In genomic region chr8:84781686-84782505, GRCm38 (mm10) we compare ENCODE assay signal across 11 mouse cellular contexts. TPM values are rescaled to one million over a fixed set of nuclear protein-coding genes. Genes with fewer than 3 reads are reported as not detected.
DNase-seq lines count a peak whose midpoint lies in the region; ATAC-seq and TF ChIP-seq lines count a peak whose summit lies in the region.
"Had no signal": no experiment of that assay in that cellular context is flagged by ENCODE, and none has a peak within 500 bp of the region (broad histone marks: within the 10 kb centered on the region; RNA-seq: fewer than 3 reads in every experiment).

No protein-coding gene starts in this region.

- H3K9ac ChIP-seq in hindbrain, embryonic 14.5 days = no peak overlapping the region
- H3K9ac ChIP-seq in forebrain, embryonic 14.5 days (ENCODE audit: low read length) = peak overlapping the region; percentile 77
- H3K9ac ChIP-seq: liver, embryonic 13.5 days had no signal

- no peak overlapping the region for H3K4me3 ChIP-seq in hindbrain, embryonic 10.5 days
- no peak overlapping the region for H3K4me3 ChIP-seq in hindbrain, embryonic 14.5 days (replicated peaks; ENCODE audit: low read length)
- H3K4me3 ChIP-seq in brown adipose tissue, adult 24 weeks (ENCODE audit: insufficient read depth, low read depth, low read length) = no peak overlapping the region
- no peak overlapping the region; the same call in 1 of the 2 replicates for H3K4me3 ChIP-seq in forebrain, embryonic 14.5 days (ENCODE audit: low read depth, low read length)
- no peak overlapping the region for H3K4me3 ChIP-seq in myocyte
- H3K4me3 ChIP-seq: liver, embryonic 13.5 days had no signal

- H3K27ac ChIP-seq in hindbrain, embryonic 10.5 days = no peak overlapping the region
- H3K27ac ChIP-seq in hindbrain, embryonic 14.5 days = no peak overlapping the region
- peak overlapping the region; percentile 66; the same call in 1 of the 2 replicates for H3K27ac ChIP-seq in brown adipose tissue, adult 24 weeks (replicated peaks; ENCODE audit: low read depth, low read length)
- peak overlapping the region; percentile 81 for H3K27ac ChIP-seq in forebrain, embryonic 14.5 days (ENCODE audit: low read depth, low read length)
- H3K27ac ChIP-seq: liver, embryonic 13.5 days had no signal

- no peak overlapping the region for H3K4me2 ChIP-seq in hindbrain, embryonic 14.5 days (replicated peaks)
- H3K4me2 ChIP-seq in forebrain, embryonic 14.5 days (ENCODE audit: low read length) = peak overlapping the region; percentile 55
- H3K4me2 ChIP-seq in myocyte (ENCODE audit: low read depth) = peak overlapping the region; percentile 21
- H3K4me2 ChIP-seq: liver, embryonic 13.5 days had no signal

- no peak for ATAC-seq in hindbrain, embryonic 14.5 days (ENCODE audit: low FRiP score)
- no peak for ATAC-seq in forebrain, embryonic 14.5 days
- no peak for ATAC-seq in inflammation-experienced regulatory T-cells, adult 6 months
- ATAC-seq: midbrain, embryonic 16.5 days had no signal

- H3K79me2 ChIP-seq in myocyte (ENCODE audit: control insufficient read depth, insufficient read depth) = peaks cover 87% of the 10 kb centered on the region

- peak; percentile 29 for DNase-seq in hindbrain, embryonic 10.5 days (ENCODE audit: low spot score)
- no peak for DNase-seq in hindbrain, embryonic 14.5 days (ENCODE audit: low spot score)
- DNase-seq in forebrain, embryonic 14.5 days (ENCODE audit: low spot score) = no peak
- DNase-seq in lung, postnatal 14 days = no peak
- DNase-seq: heart, adult 11 months; kidney, adult 9 months; liver, embryonic 13.5 days had no signal

- H3K4me1 ChIP-seq in hindbrain, embryonic 10.5 days (replicated peaks) = peaks cover 4% of the 10 kb centered on the region
- peaks cover 32% of the 10 kb centered on the region for H3K4me1 ChIP-seq in hindbrain, embryonic 14.5 days (replicated peaks; ENCODE audit: control insufficient read depth, insufficient read depth, low read length)
- peaks cover 57% of the 10 kb centered on the region for H3K4me1 ChIP-seq in brown adipose tissue, adult 24 weeks (ENCODE audit: control insufficient read depth, insufficient read depth, insufficient read length, low read length)
- peaks cover 64% of the 10 kb centered on the region for H3K4me1 ChIP-seq in forebrain, embryonic 14.5 days (ENCODE audit: control insufficient read depth, insufficient read depth, low read length)

- H3K9me3 ChIP-seq in hindbrain, embryonic 10.5 days = no peaks in the 10 kb centered on the region
- H3K9me3 ChIP-seq in hindbrain, embryonic 14.5 days (ENCODE audit: control insufficient read depth, low read length) = no peaks in the 10 kb centered on the region
- H3K9me3 ChIP-seq in forebrain, embryonic 14.5 days (replicated peaks; ENCODE audit: control insufficient read depth, low read length) = no peaks in the 10 kb centered on the region
- H3K9me3 ChIP-seq: liver, embryonic 13.5 days had no signal

- H3K36me3 ChIP-seq in hindbrain, embryonic 10.5 days = no peaks in the 10 kb centered on the region
- no peaks in the 10 kb centered on the region for H3K36me3 ChIP-seq in hindbrain, embryonic 14.5 days (replicated peaks; ENCODE audit: control insufficient read depth, insufficient read depth)
- H3K36me3 ChIP-seq in forebrain, embryonic 14.5 days (ENCODE audit: control insufficient read depth, insufficient read depth, low read length) = no peaks in the 10 kb centered on the region
- no peaks in the 10 kb centered on the region for H3K36me3 ChIP-seq in myocyte (ENCODE audit: control insufficient read depth, insufficient read depth)
- H3K36me3 ChIP-seq: liver, embryonic 13.5 days had no signal

- TF ChIP-seq POLR2A in myocyte (IDR thresholded peaks at IDR 0.05; ENCODE audit: insufficient read length, low read depth) = no peak

- no peak overlapping the region for H3ac ChIP-seq in myocyte (ENCODE audit: control insufficient read depth, insufficient read length)

- H3K27me3 ChIP-seq in hindbrain, embryonic 10.5 days (ENCODE audit: insufficient read depth, poor library complexity, severe bottlenecking) = peaks cover 100% of the 10 kb centered on the region
- H3K27me3 ChIP-seq in hindbrain, embryonic 14.5 days (ENCODE audit: control insufficient read depth, insufficient read depth, low read length) = peaks cover 93% of the 10 kb centered on the region
- peaks cover 53% of the 10 kb centered on the region for H3K27me3 ChIP-seq in forebrain, embryonic 14.5 days (replicated peaks; ENCODE audit: control insufficient read depth, insufficient read depth, low read length)
- H3K27me3 ChIP-seq in myocyte (ENCODE audit: control insufficient read depth, insufficient read depth, insufficient read length) = no peaks in the 10 kb centered on the region

- WGBS in hindbrain, embryonic 10.5 days = under 1% methylated on average over 5 of the region's 5 CpGs
- WGBS in hindbrain, embryonic 14.5 days = 21% methylated on average over 5 of the region's 5 CpGs
- 20% methylated on average over 5 of the region's 5 CpGs for whole genome bisulfite sequencing in forebrain, embryonic 14.5 days

TF ChIP-seq in myocyte, 11 proteins besides CTCF, POLR2A, EP300 and RAD21:
- no peak for TF ChIP-seq SRF (IDR thresholded peaks at IDR 0.05; ENCODE audit: control insufficient read depth, insufficient read length, low read depth)
- no peak for TF ChIP-seq MYOG (IDR thresholded peaks at IDR 0.05; ENCODE audit: control insufficient read depth in 1 of 3, insufficient read depth in 1 of 3, insufficient read length in 2 of 3, low read depth in 2 of 3)
- no peak for TF ChIP-seq POLR2AphosphoS2 (IDR thresholded peaks at IDR 0.05; ENCODE audit: insufficient read length, low read depth)
- TF ChIP-seq REST (IDR thresholded peaks at IDR 0.05; ENCODE audit: insufficient read depth, insufficient read length) = no peak
- no peak for TF ChIP-seq CEBPB (IDR thresholded peaks at IDR 0.05; ENCODE audit: insufficient read depth, poor library complexity, severe bottlenecking)
- TF ChIP-seq MAX (IDR thresholded peaks at IDR 0.05; ENCODE audit: low read depth) = no peak

RNA-seq across cellular contexts. Expression of gene Nfix, which starts 18.2 kb away (rescaled TPM):
- 0.07 and 0.29 TPM in 2 replicates for polyA plus RNA-seq in hindbrain, embryonic 10.5 days (2016; fragmentation: Nextera tagmentation; extraction: Ambion mirVana)
- polyA plus RNA-seq in hindbrain, embryonic 14.5 days (2014; fragmentation: Nextera tagmentation; extraction: Ambion mirVana) = 78.8 and 82.4 TPM in 2 replicates
- 74.6 and 78.4 TPM in 2 replicates for polyA plus RNA-seq in brown adipose tissue, adult 24 weeks (2012; ENCODE audit: insufficient read depth, insufficient read length, missing spikeins)
- polyA plus RNA-seq in forebrain, embryonic 14.5 days (2014; fragmentation: Nextera tagmentation; extraction: Ambion mirVana) = 237 and 318 TPM in 2 replicates
- polyA plus RNA-seq in myocyte (2012; fragmentation: generic; extraction: Trizol) = 65.7 TPM
- polyA plus RNA-seq in inflammation-experienced regulatory T-cells, adult 6 months (2017; shearing (Covaris generic)) = 1 to 10 TPM in 2 of 3 experiments, under 1 TPM in 1; 0.92 to 6.3 (median 3.1) TPM

RNA-seq across cellular contexts. Expression of gene Dand5, which starts 40.7 kb away (rescaled TPM):
- 3.8 and 5.5 TPM in 2 replicates for polyA plus RNA-seq in hindbrain, embryonic 10.5 days (2016; fragmentation: Nextera tagmentation; extraction: Ambion mirVana)
- 13.5 and 14.6 TPM in 2 replicates for polyA plus RNA-seq in hindbrain, embryonic 14.5 days (2014; fragmentation: Nextera tagmentation; extraction: Ambion mirVana)
- 7.2 and 9.4 TPM in 2 replicates for polyA plus RNA-seq in brown adipose tissue, adult 24 weeks (2012; ENCODE audit: insufficient read depth, insufficient read length, missing spikeins)
- polyA plus RNA-seq in forebrain, embryonic 14.5 days (2014; fragmentation: Nextera tagmentation; extraction: Ambion mirVana) = 8.6 and 9.4 TPM in 2 replicates
- polyA plus RNA-seq in myocyte (2012; fragmentation: generic; extraction: Trizol) = 6.7 TPM
- polyA plus RNA-seq in inflammation-experienced regulatory T-cells, adult 6 months (2017; shearing (Covaris generic)) = 1 to 10 TPM; 4.7 to 5.6 (median 5.4) TPM

RNA-seq across cellular contexts. Expression of gene Gadd45gip1, which starts 49.4 kb away (rescaled TPM):
- 43.7 and 45.8 TPM in 2 replicates for polyA plus RNA-seq in hindbrain, embryonic 10.5 days (2016; fragmentation: Nextera tagmentation; extraction: Ambion mirVana)
- 35.0 and 37.4 TPM in 2 replicates for polyA plus RNA-seq in hindbrain, embryonic 14.5 days (2014; fragmentation: Nextera tagmentation; extraction: Ambion mirVana)
- polyA plus RNA-seq in brown adipose tissue, adult 24 weeks (2012; ENCODE audit: insufficient read depth, insufficient read length, missing spikeins) = 32.2 and 37.2 TPM in 2 replicates
- polyA plus RNA-seq in forebrain, embryonic 14.5 days (2014; fragmentation: Nextera tagmentation; extraction: Ambion mirVana) = 35.2 and 41.3 TPM in 2 replicates
- 21.8 TPM for polyA plus RNA-seq in myocyte (2012; fragmentation: generic; extraction: Trizol)
- polyA plus RNA-seq in inflammation-experienced regulatory T-cells, adult 6 months (2017; shearing (Covaris generic)) = 10 to 100 TPM; 14.6 to 16.7 (median 16.1) TPM

RNA-seq across cellular contexts. Expression of gene Rad23a, which starts 58.6 kb away (rescaled TPM):
- 115 TPM in 2 replicates for polyA plus RNA-seq in hindbrain, embryonic 10.5 days (2016; fragmentation: Nextera tagmentation; extraction: Ambion mirVana)
- polyA plus RNA-seq in hindbrain, embryonic 14.5 days (2014; fragmentation: Nextera tagmentation; extraction: Ambion mirVana) = 75.7 and 81.1 TPM in 2 replicates
- 73.3 and 79.3 TPM in 2 replicates for polyA plus RNA-seq in brown adipose tissue, adult 24 weeks (2012; ENCODE audit: insufficient read depth, insufficient read length, missing spikeins)
- polyA plus RNA-seq in forebrain, embryonic 14.5 days (2014; fragmentation: Nextera tagmentation; extraction: Ambion mirVana) = 87.3 and 88.1 TPM in 2 replicates
- 139 TPM for polyA plus RNA-seq in myocyte (2012; fragmentation: generic; extraction: Trizol)
- polyA plus RNA-seq in inflammation-experienced regulatory T-cells, adult 6 months (2017; shearing (Covaris generic)) = 100 to 1,000 TPM; 128 to 152 (median 145) TPM

RNA-seq across cellular contexts. Expression of gene G430095P16Rik, which starts 59.1 kb away (rescaled TPM):
- polyA plus RNA-seq in hindbrain, embryonic 10.5 days (2016; fragmentation: Nextera tagmentation; extraction: Ambion mirVana) = 0.54 and 1.9 TPM in 2 replicates
- polyA plus RNA-seq in hindbrain, embryonic 14.5 days (2014; fragmentation: Nextera tagmentation; extraction: Ambion mirVana) = 0.55 and 0.71 TPM in 2 replicates
- 1.9 TPM in 1 of 2 replicates, not detected in the other for polyA plus RNA-seq in brown adipose tissue, adult 24 weeks (2012; ENCODE audit: insufficient read depth, insufficient read length, missing spikeins)
- polyA plus RNA-seq in forebrain, embryonic 14.5 days (2014; fragmentation: Nextera tagmentation; extraction: Ambion mirVana) = 1.5 and 1.7 TPM in 2 replicates
- 9.4 TPM for polyA plus RNA-seq in myocyte (2012; fragmentation: generic; extraction: Trizol)
- 10 to 100 TPM; 11.7 to 25.0 (median 21.7) TPM for polyA plus RNA-seq in inflammation-experienced regulatory T-cells, adult 6 months (2017; shearing (Covaris generic))

Comparison
In these comparisons a context has a peak if more than half of its experiments do, and no peak if none do; other contexts are left out.
1. H3K27ac ChIP-seq: peak in brown adipose tissue, adult 24 weeks (single experiment) and forebrain, embryonic 14.5 days (single experiment); none in hindbrain, embryonic 10.5 days (single experiment) and hindbrain, embryonic 14.5 days (single experiment).